Mouse (Mus musculus) granulocyte monocyte progenitor cell, adult 5-6 weeks (primary cell): ENCODE results near the gene Ralbp1. TPM values are rescaled to one million over a fixed set of nuclear protein-coding genes. Genes with fewer than 3 reads are reported as not detected.
A peak's percentile ranks its signal among the peaks of the same experiment; 100 is the strongest.

Source experiments
- ATAC-seq: replicated peaks from 2 replicates; pipeline ENCODE4 v1.8.0; 2016; ENCODE audit warnings: mild to moderate bottlenecking, moderate TSS enrichment, inconsistent platforms; ENCODE audit not compliant: poor library complexity, severe bottlenecking
- total RNA-seq, 2 experiments: library from RNA; stranded (forward) in 1 of 2; stranded (reverse) in 1 of 2; fragments of 200-712, 200-1000 nt in 1 of 2; fragments of >200 nt in 1 of 2; fragmentation: Nextera tagmentation in 1 of 2; gene quantifications; 2 replicates each; pipeline ENCODE4 v1.2.3; 2014 to 2017

The Ralbp1 gene
- total RNA-seq (2014; fragmentation: Nextera tagmentation) (40.5 and 41.4 TPM in 2 replicates), total RNA-seq (2017) (71.5 and 76.3 TPM in 2 replicates)

- ATAC-seq: peak; percentile 50
Observed at GRCm38 (mm10) chr17:65885697-65886529, at the start of gene Ralbp1. Ralbp1 (minus strand) TSS chr17:65885798.

GRCm38 (mm10) chr17:65933741-65934140 is 48.1 kb upstream of the Ralbp1 start:
- 0 out of 2 replicates have a peak, but pooled peaks have one; percentile 36 for ATAC-seq

GRCm38 (mm10) chr17:65931525-65931924 is 45.9 kb upstream of the Ralbp1 start:
- 0 out of 2 replicates have a peak, but pooled peaks have one; percentile 5 for ATAC-seq

- peak; percentile 99 for ATAC-seq
Observed at GRCm38 (mm10) chr17:65930960-65931359, 45.4 kb upstream of the Ralbp1 start.

- ATAC-seq: no peak
Observed at GRCm38 (mm10) chr17:65930158-65930826, 44.7 kb upstream of the Ralbp1 start.

GRCm38 (mm10) chr17:65929319-65929978 is 43.9 kb upstream of the Ralbp1 start:
- no peak for ATAC-seq

GRCm38 (mm10) chr17:65927077-65927476 is 41.5 kb upstream of the Ralbp1 start:
- ATAC-seq: no peak

- no peak for ATAC-seq
Observed at GRCm38 (mm10) chr17:65924218-65924617, 38.6 kb upstream of the Ralbp1 start.

GRCm38 (mm10) chr17:65921975-65922374 is 36.4 kb upstream of the Ralbp1 start:
- ATAC-seq: peak; percentile 60

- no peak for ATAC-seq
Observed at GRCm38 (mm10) chr17:65919235-65919634, 33.6 kb upstream of the Ralbp1 start.

GRCm38 (mm10) chr17:65916135-65916668 is 30.6 kb upstream of the Ralbp1 start:
- ATAC-seq: no peak

GRCm38 (mm10) chr17:65914083-65914482 is 28.5 kb upstream of the Ralbp1 start:
- ATAC-seq: no peak

- peak; percentile 76 for ATAC-seq
Observed at GRCm38 (mm10) chr17:65912202-65912601, 26.6 kb upstream of the Ralbp1 start.

- ATAC-seq: no peak
Observed at GRCm38 (mm10) chr17:65911285-65912069, 25.9 kb upstream of the Ralbp1 start.

GRCm38 (mm10) chr17:65908270-65908669 is 22.7 kb upstream of the Ralbp1 start:
- no peak for ATAC-seq

- peak; percentile 97 for ATAC-seq
Observed at GRCm38 (mm10) chr17:65906895-65907401, 21.4 kb upstream of the Ralbp1 start.

- ATAC-seq: peak; percentile 47
Observed at GRCm38 (mm10) chr17:65906313-65906894, 20.8 kb upstream of the Ralbp1 start.

- ATAC-seq: no peak
Observed at GRCm38 (mm10) chr17:65905241-65905640, 19.6 kb upstream of the Ralbp1 start.

GRCm38 (mm10) chr17:65903826-65904225 is 18.2 kb upstream of the Ralbp1 start:
- no peak for ATAC-seq
